Mouse (Mus musculus): Measurements from ENCODE around the gene Slc26a9. TPM values are rescaled to one million over a fixed set of nuclear protein-coding genes. Genes with fewer than 3 reads are reported as not detected.
"Not testable (repeated sequence)": the region's sequence is repeated elsewhere in the genome, so short reads cannot be mapped to it uniquely, and the experiment has no call there.

Gene Slc26a9
- total RNA-seq, 1 experiment from 2014 or later = not detected

GRCm38 (mm10) chr1:131820353-131820752, 76.5 kb downstream of the Slc26a9 start:
- ATAC-seq (replicated peaks; ENCODE audit: low read depth, poor library complexity, severe bottlenecking) = not testable (repeated sequence)

- ATAC-seq (replicated peaks; ENCODE audit: low read depth, poor library complexity, severe bottlenecking) = no peak
These were observed 77.1 kb downstream of the Slc26a9 start for GRCm38 (mm10) chr1:131820887-131821328.

Other genes starting within 250 kb of the Slc26a9 start
- 11.4 and 14.6 TPM in 2 replicates for gene Srgap2, start 216.7 kb upstream of the Slc26a9 start, total RNA-seq (2017)
- gene Fam72a, start 216.1 kb upstream of the Slc26a9 start, total RNA-seq (2017) = 3.3 and 5.8 TPM in 2 replicates
- gene Avpr1b, start 144.8 kb upstream of the Slc26a9 start, total RNA-seq (2017) = not detected in 2 replicates
- 56.9 and 66.7 TPM in 2 replicates for gene Ctse, start 105.7 kb upstream of the Slc26a9 start, total RNA-seq (2017)
- 10.5 and 11.4 TPM in 2 replicates for gene Rab7b, start 55.3 kb upstream of the Slc26a9 start, total RNA-seq (2017)
- gene Pm20d1, start 53.4 kb downstream of the Slc26a9 start, total RNA-seq (2017) = not detected in 2 replicates
- gene Slc41a1, start 83.5 kb downstream of the Slc26a9 start, total RNA-seq (2017) = 6.7 and 7.8 TPM in 2 replicates
- gene Rab29, start 123.2 kb downstream of the Slc26a9 start, total RNA-seq (2017) = 20.0 and 27.5 TPM in 2 replicates
- 388 and 411 TPM in 2 replicates for gene Nucks1, start 166.5 kb downstream of the Slc26a9 start, total RNA-seq (2017)
- gene Slc45a3, start 218.9 kb downstream of the Slc26a9 start, total RNA-seq (2017) = 9.8 and 10.6 TPM in 2 replicates

Measured in common myeloid progenitor, adult 5-6 weeks (primary cell).